Mouse (Mus musculus) B cell, adult 67 days (primary cell): Measurements from ENCODE around the gene Tigd2. TPM values are rescaled to one million over a fixed set of nuclear protein-coding genes. Genes with fewer than 3 reads are reported as not detected.

Source experiments
- total RNA-seq, 2 experiments: library from RNA; stranded (reverse); gene quantifications; 4 replicates each; pipeline ENCODE4 v1.2.4; 2023

Gene Tigd2
- 10 to 100 TPM; 31.5 to 37.0 TPM for total RNA-seq

DNA sequence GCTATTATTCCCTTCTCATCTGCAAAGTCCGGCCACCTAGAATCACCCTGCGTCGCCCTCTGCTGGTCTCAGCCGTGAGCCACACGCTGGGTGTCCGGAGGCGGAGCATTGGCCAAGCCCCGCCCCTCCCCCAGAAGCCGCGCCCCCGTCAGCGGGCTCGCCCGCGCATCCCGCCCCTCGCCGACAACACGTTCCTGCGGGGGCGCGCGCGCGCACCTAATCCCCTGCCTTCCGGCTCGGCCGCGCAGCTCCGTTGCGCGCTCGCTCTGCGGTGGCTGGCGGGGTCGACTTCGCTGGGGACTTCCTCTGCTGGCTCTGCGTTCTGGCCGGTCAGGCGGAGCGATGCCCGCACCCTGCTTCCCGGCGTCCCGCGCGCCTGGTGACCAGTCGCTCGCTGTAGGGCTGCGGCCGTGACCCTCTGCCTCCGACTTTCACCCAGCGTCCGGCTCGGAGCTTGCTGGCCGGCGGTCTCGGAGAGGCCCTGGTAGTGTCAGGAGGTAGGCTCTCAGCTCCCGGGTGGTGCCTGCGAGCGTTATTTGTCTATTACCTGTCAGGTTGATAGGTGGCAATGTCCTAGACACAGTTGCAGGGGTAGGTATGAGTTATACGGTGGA, at the start of gene Tigd2:
Gene Tigd2, plus strand, starts transcription at position 186 of the 614 bp plus-strand sequence.

Other genes starting within 250 kb of the Tigd2 start
- gene Fam13a, start 184.3 kb upstream of the Tigd2 start, total RNA-seq, result under 1 TPM in 1 of 2 experiments, not detected in 1; 0.32 TPM
- gene Gprin3, start 217.4 kb downstream of the Tigd2 start, total RNA-seq, result under 1 TPM in 1 of 2 experiments, not detected in 1; 0.23 TPM